Comparison of ENCODE assay signal across 9 mouse cellular contexts in the genomic region with DNA sequence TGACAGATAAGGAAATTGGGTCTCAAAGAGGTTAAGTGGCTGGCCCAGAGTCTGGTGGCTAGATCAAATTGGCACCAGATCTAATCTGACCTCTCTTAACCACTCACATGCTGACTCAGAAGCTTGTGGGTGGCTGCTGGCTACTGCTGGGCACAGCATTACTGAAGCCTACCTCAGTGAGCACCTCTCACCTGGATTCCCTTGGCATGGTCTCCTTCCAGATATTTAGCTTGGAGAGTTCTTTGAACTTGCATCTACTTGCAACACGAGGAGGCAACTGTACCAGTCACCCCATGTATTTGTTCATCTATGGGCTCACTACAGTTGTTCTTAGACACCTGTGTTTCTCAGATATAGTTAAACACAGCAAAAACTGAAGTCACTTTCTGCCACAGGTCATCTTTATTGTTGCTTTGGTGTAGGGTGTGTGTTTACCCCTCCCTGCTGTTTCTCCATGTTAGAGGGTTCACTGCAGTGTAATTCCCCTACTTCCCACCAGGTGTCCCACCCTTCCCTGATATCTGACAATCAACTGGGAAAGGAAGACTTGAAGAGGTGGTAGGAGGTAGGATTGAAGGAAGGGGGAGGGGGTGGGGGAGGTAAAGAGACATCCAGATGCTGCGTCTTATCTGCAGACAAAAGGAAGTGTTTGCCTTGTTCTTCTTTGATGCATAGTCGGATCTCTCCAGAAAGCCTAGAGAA.
DNase-seq lines count a peak whose midpoint lies in the region; ATAC-seq and TF ChIP-seq lines count a peak whose summit lies in the region.
"Had no signal": no experiment of that assay in that cellular context is flagged by ENCODE, and none has a peak within 500 bp of the region (broad histone marks: within the 10 kb centered on the region; RNA-seq: fewer than 3 reads in every experiment).

No protein-coding gene starts in this region.

- 31% methylated on average over 3 of the region's 3 CpGs for WGBS in kidney, postnatal 0 days
- 24% methylated on average over 3 of the region's 3 CpGs for WGBS in liver, embryonic 12.5 days (ENCODE audit: insufficient replicate concordance)

- no peaks in the 10 kb centered on the region for H3K4me1 ChIP-seq in kidney, postnatal 0 days (replicated peaks; ENCODE audit: insufficient read depth, low read length)
- H3K4me1 ChIP-seq in liver, embryonic 12.5 days: peaks cover 5% of the 10 kb centered on the region

- no peaks in the 10 kb centered on the region for H3K9me3 ChIP-seq in kidney, postnatal 0 days (replicated peaks; ENCODE audit: low read length)
- no peaks in the 10 kb centered on the region for H3K9me3 ChIP-seq in liver, embryonic 12.5 days (replicated peaks)

- DNase-seq in 3134 (ENCODE audit: extremely low read depth, insufficient read length, low spot score): peak; percentile 15
- peak; percentile 67 for DNase-seq in Muller cell, postnatal 12 days (ENCODE audit: inconsistent ontology term)
- DNase-seq in cerebellum, postnatal 10 days: peak; percentile 79 to 84
- DNase-seq in frontal cortex, postnatal 25 days (ENCODE audit: low spot score in 2 of 2): peak; percentile 36 to 54
- DNase-seq in kidney, postnatal 0 days (ENCODE audit: low spot score): peak; percentile 67
- DNase-seq in ovary, postnatal 14 days (ENCODE audit: low spot score): peak; percentile 46
- DNase-seq in natural killer cell, adult 2 months (ENCODE audit: low spot score in 2 of 2): no peak

- no peak overlapping the region for H3K27ac ChIP-seq in kidney, postnatal 0 days
- no peak overlapping the region for H3K27ac ChIP-seq in liver, embryonic 12.5 days

- H3K36me3 ChIP-seq in kidney, postnatal 0 days (ENCODE audit: insufficient read depth, low read length): no peaks in the 10 kb centered on the region
- H3K36me3 ChIP-seq in liver, embryonic 12.5 days: no peaks in the 10 kb centered on the region

- 0 out of 2 replicates have a peak, but pooled peaks have one; percentile 46 for ATAC-seq in kidney, postnatal 0 days (replicated peaks; ENCODE audit: low FRiP score, low read depth)
- peak; percentile 33 for ATAC-seq in liver, embryonic 12.5 days

- no peaks in the 10 kb centered on the region for H3K27me3 ChIP-seq in kidney, postnatal 0 days (ENCODE audit: insufficient read depth, low read length)
- no peaks in the 10 kb centered on the region; the same call in none of the 2 replicates for H3K27me3 ChIP-seq in liver, embryonic 12.5 days (replicated peaks)

- peak; percentile 85 for TF ChIP-seq CTCF in kidney, postnatal 0 days (IDR thresholded peaks at IDR 0.05; ENCODE audit: low read depth)

- no peak overlapping the region for H3K4me3 ChIP-seq in kidney, postnatal 0 days (replicated peaks; ENCODE audit: low read depth, low read length)
- no peak overlapping the region for H3K4me3 ChIP-seq in liver, embryonic 12.5 days
- H3K4me3 ChIP-seq: erythroblast, embryonic 14.5 days had no signal

- no peak overlapping the region for H3K9ac ChIP-seq in kidney, postnatal 0 days (ENCODE audit: low read depth, low read length)
- no peak overlapping the region for H3K9ac ChIP-seq in liver, embryonic 12.5 days

- no peak overlapping the region for H3K4me2 ChIP-seq in kidney, postnatal 0 days (ENCODE audit: low read length)
- no peak overlapping the region for H3K4me2 ChIP-seq in liver, embryonic 12.5 days

Comparison
In these comparisons a context has a peak if more than half of its experiments do, and no peak if none do; other contexts are left out.
1. DNase-seq: peak in 3134 (single experiment), Muller cell, postnatal 12 days (single experiment), cerebellum, postnatal 10 days (2 of 2), frontal cortex, postnatal 25 days (2 of 2), kidney, postnatal 0 days (single experiment) and ovary, postnatal 14 days (single experiment); none in natural killer cell, adult 2 months (0 of 2).